ENCODE assay signal across 25 mouse cellular contexts in genomic region chr13:51352874-51353273, GRCm38 (mm10).
"Had no signal": no experiment of that assay in that cellular context is flagged by ENCODE, and none has a peak within 500 bp of the region (broad histone marks: within the 10 kb centered on the region; RNA-seq: fewer than 3 reads in every experiment).

No protein-coding gene starts in this region.

- H3K4me1 ChIP-seq: forebrain, embryonic 13.5 days; forebrain, embryonic 15.5 days had no signal

- H3K36me3 ChIP-seq: embryonic facial prominence, embryonic 10.5 days; embryonic facial prominence, embryonic 12.5 days; embryonic facial prominence, embryonic 13.5 days; embryonic facial prominence, embryonic 15.5 days; forebrain, embryonic 10.5 days; forebrain, embryonic 12.5 days; forebrain, embryonic 15.5 days had no signal

- H3K9me3 ChIP-seq: embryonic facial prominence, embryonic 10.5 days; embryonic facial prominence, embryonic 12.5 days; embryonic facial prominence, embryonic 13.5 days; embryonic facial prominence, embryonic 15.5 days; forebrain, embryonic 10.5 days; forebrain, embryonic 12.5 days; forebrain, embryonic 13.5 days; forebrain, embryonic 15.5 days had no signal

- H3K4me2 ChIP-seq: embryonic facial prominence, embryonic 12.5 days; embryonic facial prominence, embryonic 13.5 days; embryonic facial prominence, embryonic 15.5 days; forebrain, embryonic 12.5 days; forebrain, embryonic 13.5 days; forebrain, embryonic 15.5 days had no signal

- H3K4me3 ChIP-seq: embryonic facial prominence, embryonic 10.5 days; embryonic facial prominence, embryonic 12.5 days; embryonic facial prominence, embryonic 13.5 days; embryonic facial prominence, embryonic 15.5 days; erythroblast, embryonic 14.5 days; forebrain, embryonic 10.5 days; forebrain, embryonic 12.5 days; forebrain, embryonic 13.5 days; forebrain, embryonic 15.5 days; gastrocnemius, adult 2 months; heart, adult 2 months had no signal

- H3K9ac ChIP-seq: embryonic facial prominence, embryonic 12.5 days; embryonic facial prominence, embryonic 13.5 days; embryonic facial prominence, embryonic 15.5 days; forebrain, embryonic 12.5 days; forebrain, embryonic 13.5 days; forebrain, embryonic 15.5 days; forebrain, postnatal 0 days had no signal

- H3K27me3 ChIP-seq: embryonic facial prominence, embryonic 12.5 days; embryonic facial prominence, embryonic 13.5 days; embryonic facial prominence, embryonic 15.5 days; forebrain, embryonic 12.5 days; forebrain, embryonic 13.5 days; forebrain, embryonic 15.5 days had no signal

- DNase-seq: cerebellum, adult 9-10 months; cerebellum, adult 9-11 months; cerebellum, postnatal 10 days; cerebellum, postnatal 14 days; cerebellum, postnatal 25 days; cerebellum, postnatal 36 days; embryo, embryonic 11 days; forebrain, postnatal 0 days; gastrocnemius, adult 2 months; gastrocnemius, postnatal 10 days; gastrocnemius, postnatal 14 days; gastrocnemius, postnatal 25 days; gastrocnemius, postnatal 36 days; heart, adult 11 months; heart, adult 18-20 months; heart, adult 2 months had no signal

- H3K27ac ChIP-seq: embryonic facial prominence, embryonic 10.5 days; embryonic facial prominence, embryonic 12.5 days; embryonic facial prominence, embryonic 13.5 days; embryonic facial prominence, embryonic 15.5 days; forebrain, embryonic 10.5 days; forebrain, embryonic 12.5 days; forebrain, embryonic 13.5 days; forebrain, embryonic 15.5 days; gastrocnemius, adult 2 months; heart, adult 2 months had no signal
